Mouse (Mus musculus): Measurements from ENCODE around the gene Strn3.
"Not testable (repeated sequence)": the region's sequence is repeated elsewhere in the genome, so short reads cannot be mapped to it uniquely, and the experiment has no call there.

Strn3 gene

GRCm38 (mm10) chr12:51693419-51693818 is 1.7 kb upstream of the Strn3 start:
- in situ Hi-C loops (cut with MboI) = no loop called here

GRCm38 (mm10) chr12:51692870-51693269 is 1.2 kb upstream of the Strn3 start:
- in situ Hi-C loops (cut with MboI) = not testable (repeated sequence)

- in situ Hi-C loops (cut with MboI) = no loop called here
Measured at GRCm38 (mm10) chr12:51690893-51691844, 528 bp downstream of the Strn3 start, which contains the start of gene Ap4s1. Gene Ap4s1, plus strand, starts transcription at chr12:51691033.

- in situ Hi-C loops (cut with MboI) = no loop called here
Measured at GRCm38 (mm10) chr12:51688546-51688945, 3.2 kb downstream of the Strn3 start.

- in situ Hi-C loops (cut with MboI) = no loop called here
Measured at GRCm38 (mm10) chr12:51678844-51679243, 12.9 kb downstream of the Strn3 start.

GRCm38 (mm10) chr12:51676442-51676841 is 15.3 kb downstream of the Strn3 start:
- in situ Hi-C loops (cut with MboI) = no loop called here

GRCm38 (mm10) chr12:51673270-51673669 is 18.4 kb downstream of the Strn3 start:
- in situ Hi-C loops (cut with MboI) = no loop called here

- in situ Hi-C loops (cut with MboI) = no loop called here
Measured at GRCm38 (mm10) chr12:51671231-51671891, 20.3 kb downstream of the Strn3 start.

GRCm38 (mm10) chr12:51666708-51667430 is 24.8 kb downstream of the Strn3 start:
- in situ Hi-C loops (cut with MboI) = no loop called here

- in situ Hi-C loops (cut with MboI) = no loop called here
Measured at GRCm38 (mm10) chr12:51663908-51664307, 27.8 kb downstream of the Strn3 start.

- in situ Hi-C loops (cut with MboI) = no loop called here
Measured at GRCm38 (mm10) chr12:51663011-51663410, 28.7 kb downstream of the Strn3 start.

- in situ Hi-C loops (cut with MboI) = no loop called here
Measured at GRCm38 (mm10) chr12:51655944-51656465, 35.7 kb downstream of the Strn3 start.

GRCm38 (mm10) chr12:51649401-51649800 is 42.3 kb downstream of the Strn3 start:
- in situ Hi-C loops (cut with MboI) = not testable (repeated sequence)

GRCm38 (mm10) chr12:51641871-51642270 is 49.8 kb downstream of the Strn3 start:
- in situ Hi-C loops (cut with MboI) = no loop called here

GRCm38 (mm10) chr12:51636689-51637470 is 54.8 kb downstream of the Strn3 start:
- in situ Hi-C loops (cut with MboI) = no loop called here

- in situ Hi-C loops (cut with MboI) = no loop called here
Measured at GRCm38 (mm10) chr12:51636260-51636659, 55.4 kb downstream of the Strn3 start.

GRCm38 (mm10) chr12:51633481-51633880 is 58.2 kb downstream of the Strn3 start:
- in situ Hi-C loops (cut with MboI) = no loop called here

- in situ Hi-C loops (cut with MboI) = no loop called here
Measured at GRCm38 (mm10) chr12:51623366-51623694, 68.4 kb downstream of the Strn3 start.

- in situ Hi-C loops (cut with MboI) = no loop called here
Measured at GRCm38 (mm10) chr12:51622670-51623365, 68.9 kb downstream of the Strn3 start.

- in situ Hi-C loops (cut with MboI) = no loop called here
Measured at GRCm38 (mm10) chr12:51621161-51621560, 70.5 kb downstream of the Strn3 start.

- in situ Hi-C loops (cut with MboI) = no loop called here
Measured at GRCm38 (mm10) chr12:51620572-51620971, 71.1 kb downstream of the Strn3 start.

Measured in mature B cell (primary cell).